Mouse (Mus musculus) layer of hippocampus, adult 9-10 months (tissue): ENCODE measurements around the gene Coq8a.

Source experiments
- DNase-seq: peaks from one replicate; pipeline ENCODE4 v3.0.0; 2022; ENCODE audit warnings: low spot score

The Coq8a gene

DNA sequence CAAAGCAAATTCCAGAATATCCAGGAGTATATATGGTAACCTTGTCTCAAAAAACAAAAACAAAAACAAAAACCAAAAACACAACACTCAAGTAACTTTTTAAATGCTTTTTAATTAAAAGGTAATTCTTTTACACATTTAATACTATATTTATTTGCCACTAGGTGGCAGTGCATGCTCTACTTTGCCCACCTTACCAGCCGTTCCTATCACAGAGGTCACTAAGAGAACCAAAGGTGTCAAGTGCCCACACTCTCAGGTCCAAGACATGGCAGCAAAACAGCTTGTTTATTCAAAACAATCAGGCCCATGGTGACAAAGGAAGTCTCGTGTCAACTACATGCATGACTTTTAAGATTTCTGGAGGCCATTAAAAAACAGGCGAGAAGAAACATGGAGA is 24.2 kb downstream of the Coq8a start:
- no peak for DNase-seq

GRCm38 (mm10) chr1:180174718-180175117 is 24.7 kb downstream of the Coq8a start:
- no peak for DNase-seq

GRCm38 (mm10) chr1:180173017-180173416 is 26.4 kb downstream of the Coq8a start:
- no peak for DNase-seq

DNA sequence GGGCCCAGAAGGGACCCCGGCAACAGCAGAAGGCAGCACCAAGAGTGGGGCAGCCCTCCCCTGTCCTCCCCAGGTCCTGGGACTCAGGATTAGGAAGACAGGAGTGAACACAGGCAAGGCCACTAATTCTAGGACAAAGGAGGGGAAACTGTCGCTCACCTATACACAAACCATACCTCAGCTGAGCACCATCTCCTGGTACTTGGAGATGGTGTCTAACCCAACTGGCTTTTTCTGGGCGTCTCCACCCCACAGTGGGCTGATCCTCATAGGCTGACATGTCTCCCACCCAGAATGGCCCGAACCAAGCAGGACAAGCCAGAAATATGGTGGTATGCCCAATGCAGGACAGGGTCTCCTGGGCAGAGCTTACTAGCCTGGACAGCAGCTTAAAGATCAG is 26.8 kb downstream of the Coq8a start:
- DNase-seq: no peak

DNA sequence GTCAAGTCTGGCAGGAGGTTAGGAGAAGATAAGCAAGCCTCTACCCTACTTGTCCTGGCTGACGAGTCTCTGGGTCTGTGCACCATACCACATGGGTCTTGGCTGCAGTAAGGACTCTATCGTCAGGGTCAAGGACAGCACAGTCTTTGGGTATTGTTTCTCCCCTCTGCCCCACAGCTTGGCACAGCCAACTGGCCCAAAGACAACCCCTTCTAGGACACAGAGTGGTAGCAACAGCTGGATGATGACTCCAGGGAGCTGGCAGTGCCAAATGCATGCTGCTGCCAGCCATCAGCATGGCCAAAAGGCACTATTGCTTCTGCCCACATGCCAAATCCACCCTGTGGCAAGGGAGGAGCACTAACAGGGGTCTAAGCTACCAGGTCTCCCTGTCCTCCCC is 27.5 kb downstream of the Coq8a start:
- no peak for DNase-seq

DNA sequence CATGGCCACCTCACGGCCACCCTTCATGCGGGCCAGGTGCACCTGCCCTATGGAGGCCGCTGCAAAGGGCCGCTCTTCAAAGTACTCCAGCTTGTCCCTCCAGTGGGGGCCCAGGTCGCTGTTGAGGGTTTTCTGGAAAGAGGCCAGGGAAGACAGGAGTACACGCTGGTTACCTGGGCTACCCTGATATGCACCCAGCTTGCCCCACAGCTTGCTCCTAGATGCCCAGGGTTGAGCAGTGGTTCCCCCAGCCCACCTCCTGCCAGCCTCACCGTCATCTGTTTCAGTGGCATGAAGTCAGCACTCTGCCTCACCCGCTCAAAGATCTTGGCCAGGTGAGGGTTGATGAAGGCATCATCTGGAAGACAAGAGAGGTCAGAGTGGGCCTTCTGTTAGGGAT is 29.3 kb downstream of the Coq8a start:
- DNase-seq: no peak

DNA sequence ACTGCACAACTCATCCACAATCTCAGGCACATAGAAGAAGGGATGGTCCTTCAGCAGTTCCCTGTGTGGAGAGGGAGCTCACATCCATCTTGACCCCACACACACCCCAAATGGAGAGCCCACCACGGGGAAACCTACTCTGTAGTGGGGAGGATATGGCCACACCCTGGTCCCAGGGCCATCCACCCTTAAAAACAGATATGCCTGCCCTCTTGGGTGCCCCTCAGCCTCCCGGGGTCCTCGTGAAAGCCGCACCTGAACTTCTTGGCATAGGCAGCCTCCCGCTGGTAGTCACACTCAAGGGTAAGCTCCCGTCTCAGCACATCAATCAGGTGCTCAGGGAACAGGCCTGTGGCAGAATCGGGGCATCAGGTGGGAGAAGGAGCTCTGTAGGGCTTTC is 30.2 kb downstream of the Coq8a start:
- no peak for DNase-seq

DNA sequence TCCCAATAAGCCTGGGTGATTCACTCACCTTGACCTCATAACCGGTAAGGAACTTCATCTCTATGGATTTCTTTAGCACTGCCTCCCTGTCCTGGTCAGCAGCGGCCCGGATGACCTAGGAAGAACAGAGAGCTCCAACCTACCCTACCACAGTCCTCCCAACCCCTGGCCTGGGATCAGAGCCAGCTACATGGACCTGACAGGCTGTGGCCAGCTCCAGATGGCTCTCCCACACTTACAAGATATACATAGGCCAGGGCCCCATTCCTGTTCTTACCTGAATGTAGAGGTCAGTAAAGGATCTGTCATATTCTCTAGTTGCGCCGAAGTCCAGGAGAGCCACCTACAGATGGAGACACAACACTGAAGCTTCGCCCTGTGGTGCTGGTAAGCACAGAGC is 31.1 kb downstream of the Coq8a start:
- no peak for DNase-seq

DNA sequence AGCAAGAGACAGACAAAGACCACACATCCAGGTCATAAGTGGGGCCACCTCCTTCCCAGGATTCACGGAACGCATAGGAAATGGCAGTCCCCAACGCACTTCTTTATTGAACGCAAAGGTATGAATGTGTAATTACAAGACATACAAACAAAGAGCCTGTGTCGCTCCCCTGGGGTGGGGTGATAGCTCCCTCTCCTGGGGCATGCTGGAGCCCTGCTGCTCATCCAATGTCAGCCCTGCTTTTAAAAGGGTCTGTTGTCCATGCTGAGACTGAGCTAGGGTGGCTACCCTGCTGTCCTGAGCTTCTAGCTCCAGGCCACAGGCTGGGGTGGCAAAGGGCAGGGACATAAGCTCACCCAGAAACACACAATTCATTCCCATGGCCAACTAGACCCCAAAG is 32.9 kb downstream of the Coq8a start:
- DNase-seq: no peak

GRCm38 (mm10) chr1:180162986-180163385 is 36.4 kb downstream of the Coq8a start:
- DNase-seq: no peak

DNA sequence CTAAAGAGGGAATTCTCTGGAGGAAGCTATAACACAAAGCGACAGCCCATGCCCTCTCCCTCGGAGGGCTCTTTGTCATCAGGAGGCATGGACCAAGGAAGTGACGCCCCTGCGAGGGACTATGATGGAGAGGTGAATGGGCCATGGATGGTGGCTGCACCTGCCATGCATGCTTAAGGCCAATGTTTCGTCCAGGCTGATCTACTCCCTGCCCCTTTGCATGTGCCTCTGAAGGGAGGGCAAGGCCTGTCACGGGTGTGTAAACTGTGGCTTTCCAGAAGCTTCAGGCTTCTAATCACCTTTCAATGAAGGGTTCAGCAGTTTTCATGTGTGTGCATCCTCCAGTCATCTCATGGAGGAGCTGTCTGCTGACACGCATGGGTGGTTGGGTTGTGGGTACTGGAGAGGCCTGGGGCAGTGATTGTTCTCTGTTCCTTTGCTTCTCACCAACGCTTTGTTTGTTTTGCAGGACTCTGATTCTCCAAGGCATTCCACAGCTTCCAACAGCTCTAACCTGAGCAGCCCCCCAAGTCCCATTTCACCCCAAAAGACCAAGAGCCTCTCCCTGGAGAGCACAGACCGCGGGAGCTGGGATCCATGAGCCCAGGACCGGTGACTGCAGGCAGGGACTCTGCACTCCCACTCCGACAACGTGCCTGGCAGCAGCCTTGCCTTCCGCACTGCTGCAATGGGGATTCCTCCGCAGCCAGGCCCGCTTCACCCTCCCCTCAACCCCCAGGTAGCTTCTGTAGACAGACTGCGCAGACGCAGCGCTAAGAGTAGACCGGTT is 37.6 kb downstream of the Coq8a start:
- no peak for DNase-seq

GRCm38 (mm10) chr1:180161160-180161559 is 38.2 kb downstream of the Coq8a start:
- DNase-seq: no peak

DNA sequence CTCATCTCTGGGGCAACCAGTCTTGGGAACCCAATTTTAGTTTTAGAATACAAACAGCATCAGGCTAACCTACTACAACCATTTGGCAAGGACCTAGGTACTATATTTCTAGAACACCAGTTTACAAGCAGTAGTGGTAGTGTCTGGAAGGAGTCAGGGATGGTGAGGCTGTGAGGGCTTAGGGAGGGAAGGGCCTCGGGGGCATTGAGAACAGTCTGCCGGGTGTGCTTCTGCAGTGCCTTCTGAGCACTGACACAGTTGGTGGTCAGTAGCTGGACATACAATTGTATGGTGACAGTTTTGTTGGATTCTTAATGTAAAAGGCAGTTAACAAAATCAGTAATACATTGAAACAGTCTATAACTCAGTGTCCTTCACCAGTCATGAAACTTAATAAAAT is 38.9 kb downstream of the Coq8a start:
- no peak for DNase-seq

GRCm38 (mm10) chr1:180158648-180159047 is 40.8 kb downstream of the Coq8a start:
- no peak for DNase-seq

DNA sequence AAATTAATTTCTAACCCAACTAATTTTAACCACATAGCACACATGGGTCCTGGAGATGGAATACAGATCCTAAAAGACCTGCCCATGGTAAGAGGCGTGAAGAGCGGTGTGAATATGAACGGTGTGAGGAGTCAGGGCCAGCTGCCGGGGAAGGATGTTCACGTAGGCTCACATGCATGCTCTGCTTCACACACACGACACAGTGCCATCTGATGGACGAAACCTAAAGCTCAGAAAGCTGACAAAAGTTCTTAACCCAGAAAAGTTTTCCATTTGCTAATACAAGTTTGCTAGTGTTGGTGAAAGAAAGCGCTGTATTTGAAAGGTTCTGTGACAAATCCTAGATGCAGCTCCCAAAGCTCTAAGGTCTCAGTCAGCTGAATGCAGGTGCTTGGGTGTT is 48.2 kb downstream of the Coq8a start:
- DNase-seq: no peak

DNA sequence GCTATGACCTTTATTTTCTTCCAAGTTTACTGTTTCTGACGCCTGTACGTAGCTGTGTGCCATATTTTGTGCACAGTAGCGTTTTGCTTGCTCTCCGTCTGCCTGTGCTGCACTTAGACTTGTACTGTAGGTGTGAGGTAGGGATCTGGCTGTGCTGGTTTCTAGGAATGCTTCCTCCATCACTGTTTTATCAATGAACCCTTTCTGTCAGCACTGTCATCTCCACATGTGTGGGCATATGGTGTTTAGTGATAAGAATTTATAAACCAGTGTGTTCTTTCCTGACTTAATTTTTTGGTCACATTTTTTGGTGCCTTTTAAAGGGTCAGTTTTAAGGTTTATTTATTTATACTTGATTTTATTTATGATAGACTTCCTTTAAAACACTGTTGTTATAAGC is 50.8 kb downstream of the Coq8a start:
- DNase-seq: no peak

- no peak for DNase-seq
These were observed 51.4 kb downstream of the Coq8a start for GRCm38 (mm10) chr1:180148036-180148435.

- peak; percentile 9 for DNase-seq
These were observed 58.4 kb downstream of the Coq8a start for GRCm38 (mm10) chr1:180140970-180141369.

DNA sequence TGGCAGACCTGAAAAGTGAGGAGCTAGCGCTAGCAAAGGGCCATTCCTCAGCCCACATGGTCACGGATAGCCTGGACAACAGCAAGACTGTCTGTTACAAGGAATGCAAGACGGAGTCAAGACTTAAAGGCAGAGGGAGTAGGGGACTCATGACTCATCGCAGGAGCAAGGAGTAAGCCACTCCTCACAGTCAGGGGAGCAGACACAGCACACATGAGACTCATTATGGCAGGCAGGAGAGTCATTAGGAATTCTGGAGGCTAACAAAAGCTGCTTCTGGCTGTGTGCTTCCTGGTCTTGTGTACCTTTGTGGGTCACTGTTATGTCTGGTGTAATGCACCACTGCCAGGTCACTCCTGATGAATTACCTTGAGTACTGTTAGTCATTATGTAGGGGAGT is 60.2 kb downstream of the Coq8a start:
- no peak for DNase-seq

DNA sequence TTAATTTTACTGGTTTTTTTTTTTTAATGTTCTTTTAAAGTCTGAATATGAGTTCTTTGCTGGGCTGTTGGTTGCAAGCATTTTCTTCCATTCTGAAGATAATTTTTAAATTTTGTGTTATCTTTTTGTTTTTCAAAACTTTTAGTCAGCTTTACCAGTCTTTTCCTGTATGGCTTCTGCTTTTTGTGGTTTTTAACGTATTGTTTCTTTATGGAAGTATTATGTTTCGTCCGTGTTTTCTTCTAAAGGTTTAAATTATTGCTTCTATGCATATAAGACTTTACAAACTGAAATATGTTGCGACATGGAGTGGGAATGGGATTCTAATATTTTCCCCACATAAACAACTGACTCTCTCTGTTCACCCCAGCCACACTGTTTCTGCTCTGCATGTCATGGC is 67.2 kb downstream of the Coq8a start:
- DNase-seq: no peak

- no peak for DNase-seq
These were observed 68.0 kb downstream of the Coq8a start for GRCm38 (mm10) chr1:180131402-180131801.

DNA sequence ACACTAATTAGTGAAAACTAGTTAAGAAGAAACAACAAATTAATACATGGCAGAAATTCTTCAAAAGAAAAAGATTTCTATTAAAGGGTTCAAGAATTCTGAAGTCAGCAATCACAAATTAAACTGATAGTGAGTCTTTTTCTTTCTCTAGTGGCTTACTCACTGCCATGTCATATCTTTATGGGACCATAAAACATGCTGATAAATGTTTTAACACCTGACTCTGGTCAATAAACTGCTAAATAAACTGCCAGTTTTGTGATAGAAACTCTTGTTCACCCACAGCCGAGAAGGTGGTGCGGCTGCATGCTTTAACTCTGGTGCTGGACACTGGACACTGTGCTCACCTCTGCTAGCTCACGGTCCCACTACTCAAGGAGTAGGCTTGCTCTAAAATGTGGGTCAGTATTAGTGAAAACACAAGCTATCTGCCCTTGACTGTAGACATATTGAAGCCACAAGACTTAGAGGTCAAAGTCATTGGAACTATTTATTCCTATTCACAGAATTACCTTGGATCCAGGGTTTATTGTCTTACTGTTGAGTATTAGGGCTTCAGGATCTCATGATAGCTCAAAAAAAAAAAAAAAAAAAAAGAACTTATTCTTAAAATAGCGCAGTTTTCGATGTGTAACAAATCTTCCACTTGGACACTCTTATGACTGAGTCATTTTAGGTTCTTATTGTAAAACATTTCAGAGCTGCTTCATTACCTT is 71.2 kb downstream of the Coq8a start:
- no peak for DNase-seq

DNA sequence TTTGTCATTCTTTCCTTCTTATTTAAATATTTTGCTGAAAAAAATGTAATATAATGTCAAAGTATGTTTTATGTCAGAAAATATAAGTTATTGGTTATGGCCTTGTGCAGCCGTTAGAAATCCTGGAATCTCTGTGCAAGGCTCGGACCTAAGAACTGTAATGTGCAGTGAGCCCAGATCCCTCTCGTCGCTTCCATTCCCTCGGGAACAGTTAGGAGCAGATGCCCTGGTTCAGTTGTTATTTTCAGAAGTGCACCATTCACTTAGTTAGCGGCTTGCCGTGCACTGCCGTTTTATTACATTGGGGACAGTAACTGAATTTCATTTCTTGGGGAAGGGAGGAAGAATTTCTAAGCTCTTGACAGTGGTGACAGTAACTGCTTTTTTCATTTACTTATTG is 81.2 kb downstream of the Coq8a start:
- DNase-seq: no peak

DNA sequence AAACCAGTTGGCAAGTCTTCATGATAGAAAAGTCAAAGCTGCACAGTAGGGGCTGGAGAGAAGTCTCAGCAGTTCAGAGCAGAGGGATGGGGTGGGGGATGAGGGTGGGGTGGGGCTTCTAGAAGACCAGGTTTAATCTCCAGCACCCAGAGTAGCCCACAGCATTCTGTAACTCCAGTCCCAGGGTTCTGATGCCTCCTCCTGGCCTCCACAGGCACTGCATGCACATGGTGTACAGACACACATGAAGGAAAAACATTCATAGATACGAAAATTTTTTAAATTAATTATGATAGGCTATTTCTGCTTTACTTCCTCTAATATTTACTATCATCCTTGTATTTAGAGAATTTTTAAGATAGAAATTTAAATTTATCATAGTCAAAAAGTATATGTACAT is 82.9 kb downstream of the Coq8a start:
- no peak for DNase-seq
